Mouse (Mus musculus) myocyte (in vitro differentiated cells): ENCODE results near the gene Tmem214.

Source experiments
- CEBPB ChIP-seq: IDR thresholded peaks from 2 replicates; pipeline ENCODE4 v1.6.1; 2011; ENCODE audit warnings: mild to moderate bottlenecking, moderate library complexity; ENCODE audit not compliant: poor library complexity, insufficient read depth, severe bottlenecking
- E2F4 ChIP-seq: IDR thresholded peaks from one replicate; pipeline ENCODE4 v1.6.1; 2011; ENCODE audit warnings: mild to moderate bottlenecking, control low read depth, moderate library complexity; ENCODE audit not compliant: insufficient read depth
- MAX ChIP-seq: IDR thresholded peaks from one replicate; pipeline ENCODE4 v1.6.1; 2011; ENCODE audit warnings: low read depth, mild to moderate bottlenecking, control low read depth
- MYOG ChIP-seq, 3 experiments: IDR thresholded peaks; one replicate each; pipeline ENCODE4 v1.6.1; 2011; ENCODE audit warnings: control low read depth in 2 of 3, low read depth in 2 of 3, mild to moderate bottlenecking in 2 of 3; ENCODE audit not compliant: insufficient read length in 2 of 3, control insufficient read depth in 1 of 3, insufficient read depth in 1 of 3
- POLR2A ChIP-seq: IDR thresholded peaks from one replicate; pipeline ENCODE4 v1.6.1; 2011; ENCODE audit warnings: low read depth, mild to moderate bottlenecking, control low read depth, moderate library complexity; ENCODE audit not compliant: insufficient read length
- POLR2AphosphoS2 ChIP-seq: IDR thresholded peaks from one replicate; pipeline ENCODE4 v1.6.1; 2011; ENCODE audit warnings: low read depth, control low read depth; ENCODE audit not compliant: insufficient read length
- TCF12 ChIP-seq: IDR thresholded peaks from one replicate; pipeline ENCODE4 v1.6.1; 2011; ENCODE audit warnings: mild to moderate bottlenecking, control low read depth; ENCODE audit not compliant: poor library complexity, insufficient read depth, severe bottlenecking

DNA sequence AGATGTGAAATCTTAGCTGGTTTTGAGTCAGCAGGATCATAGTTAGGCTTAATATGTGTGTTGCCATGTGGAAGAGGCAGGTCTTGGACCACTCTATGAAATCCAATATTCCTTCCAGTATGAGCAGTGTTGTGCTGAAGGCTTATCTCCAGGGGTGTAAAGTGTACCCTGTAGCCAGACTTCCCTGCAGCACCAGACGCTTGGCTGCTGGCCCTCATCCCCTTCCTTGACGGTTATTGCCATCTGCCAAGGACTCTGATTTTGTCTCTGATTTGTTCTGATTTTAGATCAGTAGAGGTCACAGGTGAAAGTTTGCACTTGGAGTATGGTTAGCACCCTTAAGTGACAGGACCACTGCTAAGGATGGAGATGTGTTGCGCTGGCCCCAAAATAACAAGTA is 44.7 kb upstream of the Tmem214 start:
- no peak for TF ChIP-seq POLR2A
- TF ChIP-seq E2F4, result no peak
- no peak for TF ChIP-seq TCF12
- TF ChIP-seq MAX, result no peak
- TF ChIP-seq MYOG (IDR thresholded peaks at IDR 0.05; ENCODE audit: control insufficient read depth in 1 of 3, insufficient read depth in 1 of 3, insufficient read length in 2 of 3, low read depth in 2 of 3), result no peak
- no peak for TF ChIP-seq CEBPB
- no peak for TF ChIP-seq POLR2AphosphoS2
